Mouse (Mus musculus): ENCODE measurements around the gene Dlgap3. TPM values are rescaled to one million over a fixed set of nuclear protein-coding genes. Genes with fewer than 3 reads are reported as not detected.

Dlgap3 gene
- total RNA-seq, 1 experiment, result 8.8 TPM

GRCm38 (mm10) chr4:127179469-127180449 is 10.8 kb downstream of the Dlgap3 start:
- H3K36me3 ChIP-seq (ENCODE audit: control insufficient read depth, insufficient read depth, low read length, poor library complexity, severe bottlenecking), result no peaks in the 10 kb centered on the region
- peaks cover 10 to 33% of the 10 kb centered on the region in 2 experiments; a peak in 3 of 4 replicates for H3K4me1 ChIP-seq (ENCODE audit: control insufficient read depth in 2 of 2, insufficient read depth in 2 of 2, low read length in 2 of 2, poor library complexity in 1 of 2)
- TF ChIP-seq MAFK (IDR thresholded peaks at IDR 0.05; ENCODE audit: insufficient read depth, low read depth, low read length) (no peak), ZC3H11A (IDR thresholded peaks at IDR 0.05; ENCODE audit: borderline replicate concordance, low read depth, low read length) (no peak), ZNF384 (IDR thresholded peaks at IDR 0.05; ENCODE audit: low read depth, low read length) (no peak)
- no peak overlapping the region for H3K27ac ChIP-seq (ENCODE audit: insufficient read depth, low read depth, low read length, poor library complexity, severe bottlenecking)
- no peak for DNase-seq (ENCODE audit: low read depth, low spot score)
- in situ Hi-C loops (cut with MboI; ENCODE audit: low sequenced_read_pairs in 2 of 2, unreplicated experiment in 2 of 2), result no loop called here
- H3K9ac ChIP-seq (ENCODE audit: insufficient read depth, low read depth, low read length, poor library complexity, severe bottlenecking), result peak overlapping the region; percentile 60; the same call in 1 of the 2 replicates
- H3K9me3 ChIP-seq (ENCODE audit: control insufficient read depth, insufficient read depth, low read depth, low read length), result no peaks in the 10 kb centered on the region
- peak overlapping the region; percentile 10 to 19; a peak in 3 of 4 replicates for H3K4me3 ChIP-seq (ENCODE audit: insufficient read depth in 1 of 2, low read depth in 1 of 2, low read length in 2 of 2, poor library complexity in 1 of 2, severe bottlenecking in 1 of 2)

- H3K27ac ChIP-seq (ENCODE audit: insufficient read depth, low read depth, low read length, poor library complexity, severe bottlenecking), result no peak overlapping the region
- no peak overlapping the region for H3K4me3 ChIP-seq (ENCODE audit: insufficient read depth in 1 of 2, low read depth in 1 of 2, low read length in 2 of 2, poor library complexity in 1 of 2, severe bottlenecking in 1 of 2)
- DNase-seq (ENCODE audit: low read depth, low spot score), result no peak
- H3K9ac ChIP-seq (ENCODE audit: insufficient read depth, low read depth, low read length, poor library complexity, severe bottlenecking), result peak overlapping the region; percentile 60; the same call in 1 of the 2 replicates
- H3K4me1 ChIP-seq (ENCODE audit: control insufficient read depth in 2 of 2, insufficient read depth in 2 of 2, low read length in 2 of 2, poor library complexity in 1 of 2), result peaks cover 10 to 29% of the 10 kb centered on the region in 2 experiments; a peak in 3 of 4 replicates
- no peak for TF ChIP-seq CHD2 (IDR thresholded peaks at IDR 0.05; ENCODE audit: low read depth, low read length)
- TF ChIP-seq MAFK (IDR thresholded peaks at IDR 0.05; ENCODE audit: insufficient read depth, low read depth, low read length), result no peak
- TF ChIP-seq HCFC1 (IDR thresholded peaks at IDR 0.05; ENCODE audit: borderline replicate concordance, insufficient read depth, low read length), result no peak
- no peak for TF ChIP-seq ZC3H11A (IDR thresholded peaks at IDR 0.05; ENCODE audit: borderline replicate concordance, low read depth, low read length)
- no peak for TF ChIP-seq ZNF384 (IDR thresholded peaks at IDR 0.05; ENCODE audit: low read depth, low read length)
- in situ Hi-C loops (cut with MboI; ENCODE audit: low sequenced_read_pairs in 2 of 2, unreplicated experiment in 2 of 2), result no loop called here
- no peaks in the 10 kb centered on the region for H3K9me3 ChIP-seq (ENCODE audit: control insufficient read depth, insufficient read depth, low read depth, low read length)
- no peaks in the 10 kb centered on the region for H3K36me3 ChIP-seq (ENCODE audit: control insufficient read depth, insufficient read depth, low read length, poor library complexity, severe bottlenecking)
Observed at GRCm38 (mm10) chr4:127180450-127180840, 11.4 kb downstream of the Dlgap3 start.

- Histone ChIP-seq H3K4me1 (ENCODE audit: control insufficient read depth in 2 of 2, insufficient read depth in 2 of 2, low read length in 2 of 2, poor library complexity in 1 of 2) (peaks cover 10 to 29% of the 10 kb centered on the region in 2 experiments; a peak in 3 of 4 replicates), H3K4me3 (ENCODE audit: insufficient read depth in 1 of 2, low read depth in 1 of 2, low read length in 2 of 2, poor library complexity in 1 of 2, severe bottlenecking in 1 of 2) (no peak overlapping the region), H3K9me3 (ENCODE audit: control insufficient read depth, insufficient read depth, low read depth, low read length) (no peaks in the 10 kb centered on the region), H3K9ac (ENCODE audit: insufficient read depth, low read depth, low read length, poor library complexity, severe bottlenecking) (no peak overlapping the region), H3K27ac (ENCODE audit: insufficient read depth, low read depth, low read length, poor library complexity, severe bottlenecking) (no peak overlapping the region), H3K36me3 (ENCODE audit: control insufficient read depth, insufficient read depth, low read length, poor library complexity, severe bottlenecking) (no peaks in the 10 kb centered on the region)
- TF ChIP-seq HCFC1 (IDR thresholded peaks at IDR 0.05; ENCODE audit: borderline replicate concordance, insufficient read depth, low read length) (no peak), MAFK (IDR thresholded peaks at IDR 0.05; ENCODE audit: insufficient read depth, low read depth, low read length) (peak; percentile 54; the same call in 1 of the 2 replicates), ZNF384 (IDR thresholded peaks at IDR 0.05; ENCODE audit: low read depth, low read length) (no peak)
- in situ Hi-C loops (cut with MboI; ENCODE audit: low sequenced_read_pairs in 2 of 2, unreplicated experiment in 2 of 2), result no loop called here
- no peak for DNase-seq (ENCODE audit: low read depth, low spot score)
Observed at GRCm38 (mm10) chr4:127181010-127181409, 12.0 kb downstream of the Dlgap3 start.

- TF ChIP-seq ZC3H11A (IDR thresholded peaks at IDR 0.05; ENCODE audit: borderline replicate concordance, low read depth, low read length) (no peak), CHD2 (IDR thresholded peaks at IDR 0.05; ENCODE audit: low read depth, low read length) (no peak), HCFC1 (IDR thresholded peaks at IDR 0.05; ENCODE audit: borderline replicate concordance, insufficient read depth, low read length) (no peak), ZNF384 (IDR thresholded peaks at IDR 0.05; ENCODE audit: low read depth, low read length) (no peak), MAFK (IDR thresholded peaks at IDR 0.05; ENCODE audit: insufficient read depth, low read depth, low read length) (no peak)
- DNase-seq (ENCODE audit: low read depth, low spot score), result no peak
- Histone ChIP-seq H3K4me3 (ENCODE audit: insufficient read depth in 1 of 2, low read depth in 1 of 2, low read length in 2 of 2, poor library complexity in 1 of 2, severe bottlenecking in 1 of 2) (no peak overlapping the region), H3K36me3 (ENCODE audit: control insufficient read depth, insufficient read depth, low read length, poor library complexity, severe bottlenecking) (no peaks in the 10 kb centered on the region), H3K9me3 (ENCODE audit: control insufficient read depth, insufficient read depth, low read depth, low read length) (no peaks in the 10 kb centered on the region), H3K9ac (ENCODE audit: insufficient read depth, low read depth, low read length, poor library complexity, severe bottlenecking) (no peak overlapping the region), H3K27ac (ENCODE audit: insufficient read depth, low read depth, low read length, poor library complexity, severe bottlenecking) (no peak overlapping the region), H3K4me1 (ENCODE audit: control insufficient read depth in 2 of 2, insufficient read depth in 2 of 2, low read length in 2 of 2, poor library complexity in 1 of 2) (peaks cover 4 to 16% of the 10 kb centered on the region in 2 experiments; a peak in 3 of 4 replicates)
- in situ Hi-C loops (cut with MboI; ENCODE audit: low sequenced_read_pairs in 2 of 2, unreplicated experiment in 2 of 2), result no loop called here
Observed at GRCm38 (mm10) chr4:127183867-127184266, 14.9 kb downstream of the Dlgap3 start.

Measured in ES-E14 (cell line).